Mouse (Mus musculus) embryo, embryonic 10.5 days (tissue): ENCODE data around the gene Traf3ip2.
A peak's percentile ranks its signal among the peaks of the same experiment; 100 is the strongest.

ENCODE experiments used
- DNase-seq: peaks from one replicate; pipeline ENCODE4 v3.0.0-alpha.2; 2015; ENCODE audit warnings: low spot score

Gene Traf3ip2

GRCm38 (mm10) chr10:39634423-39635101, 21.8 kb downstream of the Traf3ip2 start:
- no peak for DNase-seq

- DNase-seq, result peak; percentile 84
Observed at GRCm38 (mm10) chr10:39638862-39639261, 26.1 kb downstream of the Traf3ip2 start.

- DNase-seq, result no peak
Observed at GRCm38 (mm10) chr10:39639783-39640182, 27.0 kb downstream of the Traf3ip2 start.

- DNase-seq, result peak; percentile 65
Observed at GRCm38 (mm10) chr10:39640817-39641226, 28.1 kb downstream of the Traf3ip2 start.

- no peak for DNase-seq
Observed at GRCm38 (mm10) chr10:39645789-39646628, 33.3 kb downstream of the Traf3ip2 start.

- no peak for DNase-seq
Observed at GRCm38 (mm10) chr10:39646629-39647019, 33.9 kb downstream of the Traf3ip2 start.

GRCm38 (mm10) chr10:39647118-39647517, 34.4 kb downstream of the Traf3ip2 start:
- no peak for DNase-seq

GRCm38 (mm10) chr10:39648278-39648677, 35.5 kb downstream of the Traf3ip2 start:
- no peak for DNase-seq

- no peak for DNase-seq
Observed at GRCm38 (mm10) chr10:39649550-39649949, 36.8 kb downstream of the Traf3ip2 start.

GRCm38 (mm10) chr10:39650316-39650715, 37.6 kb downstream of the Traf3ip2 start:
- DNase-seq, result no peak

GRCm38 (mm10) chr10:39654001-39654416, 41.3 kb downstream of the Traf3ip2 start:
- DNase-seq, result peak; percentile 75

- DNase-seq, result no peak
Observed at GRCm38 (mm10) chr10:39658901-39659410, 46.2 kb downstream of the Traf3ip2 start.

GRCm38 (mm10) chr10:39659411-39660268, 46.9 kb downstream of the Traf3ip2 start:
- peak; percentile 84 for DNase-seq

GRCm38 (mm10) chr10:39660269-39660655, 47.5 kb downstream of the Traf3ip2 start:
- no peak for DNase-seq

GRCm38 (mm10) chr10:39660698-39661097, 48.0 kb downstream of the Traf3ip2 start:
- DNase-seq, result peak; percentile 63

GRCm38 (mm10) chr10:39665071-39665502, 52.4 kb downstream of the Traf3ip2 start:
- no peak for DNase-seq

- DNase-seq, result no peak
Observed at GRCm38 (mm10) chr10:39666027-39666426, 53.3 kb downstream of the Traf3ip2 start.

- no peak for DNase-seq
Observed at GRCm38 (mm10) chr10:39671451-39671850, 58.7 kb downstream of the Traf3ip2 start.

GRCm38 (mm10) chr10:39672547-39673051, 59.9 kb downstream of the Traf3ip2 start:
- DNase-seq, result peak; percentile 74

GRCm38 (mm10) chr10:39674106-39674505, 61.4 kb downstream of the Traf3ip2 start:
- peak; percentile 80 for DNase-seq

- peak; percentile 33 for DNase-seq
Observed at GRCm38 (mm10) chr10:39674766-39675165, 62.0 kb downstream of the Traf3ip2 start.
